Mouse (Mus musculus): ENCODE results near the gene Nt5c. TPM values are rescaled to one million over a fixed set of nuclear protein-coding genes. Genes with fewer than 3 reads are reported as not detected.

The Nt5c gene
- polyA plus RNA-seq, 1 experiment from 2014 or later, result 90.6 TPM

DNA sequence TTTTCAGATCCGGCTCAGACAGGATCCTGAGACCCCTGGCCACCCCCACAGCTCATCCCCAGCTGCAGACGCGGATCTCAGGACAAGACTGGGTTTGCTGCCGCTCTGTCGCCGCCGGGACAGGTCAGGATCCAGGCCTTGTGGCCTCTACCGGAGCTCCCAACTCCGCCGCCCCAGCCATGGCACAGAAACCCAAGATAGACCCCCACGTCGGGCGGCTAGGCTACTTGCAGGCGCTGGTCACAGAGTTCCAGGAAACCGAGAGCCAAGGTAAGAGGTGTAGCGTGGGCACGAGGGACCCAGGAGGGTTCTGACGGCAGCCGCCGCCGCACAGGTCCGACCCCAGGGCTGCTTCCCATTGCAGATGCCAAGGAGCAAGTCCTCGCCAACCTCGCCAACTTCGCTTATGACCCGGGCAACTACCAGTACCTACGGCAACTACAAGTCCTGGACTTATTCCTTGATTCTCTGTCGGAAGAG lies 15.9 kb downstream of the Nt5c start:
- TF ChIP-seq CTCF (IDR thresholded peaks at IDR 0.05; ENCODE audit: low read depth), result no peak
- no peaks in the 10 kb centered on the region for H3K9me3 ChIP-seq (replicated peaks; ENCODE audit: low read length)
- H3K4me2 ChIP-seq (ENCODE audit: low read length), result peak overlapping the region; percentile 98
- peak overlapping the region; percentile 82 for H3K4me3 ChIP-seq (replicated peaks; ENCODE audit: low read depth, low read length)
- H3K4me1 ChIP-seq (replicated peaks; ENCODE audit: insufficient read depth, low read length), result peaks cover 19% of the 10 kb centered on the region; the same call in 1 of the 2 replicates
- ATAC-seq (replicated peaks; ENCODE audit: low FRiP score, low read depth), result no peak; the same call in 1 of the 2 replicates
- H3K9ac ChIP-seq (ENCODE audit: low read depth, low read length), result peak overlapping the region; percentile 87
- peak overlapping the region; percentile 51 for H3K27ac ChIP-seq
- H3K36me3 ChIP-seq (ENCODE audit: insufficient read depth, low read length), result no peaks in the 10 kb centered on the region
- 3% methylated on average over 28 of the region's 28 CpGs for WGBS
- H3K27me3 ChIP-seq (ENCODE audit: insufficient read depth, low read length), result no peaks in the 10 kb centered on the region
- DNase-seq (ENCODE audit: low spot score), result no peak

DNA sequence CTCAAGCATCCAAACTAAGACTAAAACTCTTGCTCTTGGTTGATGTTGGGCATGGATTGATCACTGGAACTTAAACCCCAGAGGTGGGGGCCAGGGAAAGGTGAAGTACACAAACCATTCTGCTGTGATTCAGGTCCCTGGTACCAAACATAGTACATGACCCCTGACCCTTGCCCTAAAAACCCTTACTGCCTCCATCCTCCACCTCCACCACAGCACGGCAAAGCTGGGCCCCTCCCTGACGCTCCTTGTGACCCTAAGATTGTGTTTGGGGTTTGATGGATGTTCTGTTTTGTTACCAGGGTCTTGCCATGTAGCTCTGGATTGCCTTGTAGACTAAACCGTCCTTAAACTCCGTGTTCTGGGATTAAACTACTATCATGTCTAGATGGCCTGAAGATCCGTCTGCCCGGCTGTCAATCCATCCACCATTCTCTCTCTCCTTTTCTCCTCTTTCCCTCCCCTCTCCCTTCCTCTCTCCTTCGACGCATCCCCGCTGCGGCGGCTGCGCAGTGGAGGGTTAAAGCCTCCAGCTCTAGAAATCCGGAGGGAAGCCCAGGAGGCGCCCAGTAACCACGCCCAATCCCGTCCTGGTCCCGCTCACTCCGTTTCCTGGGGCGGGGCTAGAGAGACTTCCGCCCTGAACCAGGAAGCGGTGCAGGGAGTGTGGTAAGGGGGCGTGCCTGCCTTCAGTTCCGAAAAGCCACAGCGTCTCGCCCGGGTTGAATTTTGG lies 16.5 kb downstream of the Nt5c start, which contains the start of gene Armc7:
Gene Armc7, plus strand, starts transcription at position 643 of the 733 bp plus-strand sequence.
- DNase-seq (ENCODE audit: low spot score) (peak; percentile 98), ATAC-seq (replicated peaks; ENCODE audit: low FRiP score, low read depth) (peak; percentile 93)
- Histone ChIP-seq H3K9ac (ENCODE audit: low read depth, low read length) (peak within 1 kb of the TSS; percentile 87), H3K4me2 (ENCODE audit: low read length) (peak within 1 kb of the TSS; percentile 98), H3K9me3 (replicated peaks; ENCODE audit: low read length) (no peaks in the 10 kb centered on the region), H3K4me3 (replicated peaks; ENCODE audit: low read depth, low read length) (peak within 1 kb of the TSS; percentile 82), H3K36me3 (ENCODE audit: insufficient read depth, low read length) (no peaks in the 10 kb centered on the region), H3K27me3 (ENCODE audit: insufficient read depth, low read length) (no peaks in the 10 kb centered on the region), H3K4me1 (replicated peaks; ENCODE audit: insufficient read depth, low read length) (peaks cover 19% of the 10 kb centered on the region; the same call in 1 of the 2 replicates), H3K27ac (peak within 1 kb of the TSS; percentile 51)
- TF ChIP-seq CTCF (IDR thresholded peaks at IDR 0.05; ENCODE audit: low read depth), result no peak; the same call in 1 of the 2 replicates
- under 1% methylated on average over 26 of the region's 26 CpGs for WGBS

DNA sequence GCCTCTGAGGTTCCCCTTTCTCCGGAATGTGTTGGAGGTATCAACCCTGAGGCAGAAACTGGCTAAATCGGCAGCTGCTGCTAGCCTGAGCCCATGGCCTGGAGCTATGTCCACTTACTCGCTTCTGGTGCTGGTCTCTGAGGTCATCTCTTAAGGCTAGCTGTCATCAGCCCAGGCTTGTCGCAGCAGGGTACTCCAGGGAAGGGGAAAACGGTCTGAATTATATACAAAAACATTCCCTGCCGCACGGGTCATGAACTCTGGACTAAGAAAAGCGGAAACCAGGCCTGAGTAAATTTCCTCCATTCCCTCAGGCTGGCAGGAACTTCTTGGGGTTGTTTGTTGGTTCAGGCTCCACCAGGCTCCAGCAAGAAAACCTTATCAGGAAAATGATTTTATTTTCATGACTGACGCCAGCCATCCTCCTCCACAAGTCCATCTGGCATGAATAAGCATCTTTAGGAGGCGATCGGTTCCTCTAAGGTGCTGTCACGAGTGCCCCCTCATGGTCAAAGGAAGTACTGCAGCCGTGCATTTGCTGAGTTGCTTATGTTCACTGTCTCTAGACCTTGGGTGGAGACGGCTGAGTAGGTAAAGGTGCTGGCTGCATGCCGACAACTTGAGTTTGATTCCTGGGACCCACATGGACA lies 17.9 kb downstream of the Nt5c start:
- no peak overlapping the region for H3K9ac ChIP-seq (ENCODE audit: low read depth, low read length)
- peak overlapping the region; percentile 82 for H3K27ac ChIP-seq
- no peaks in the 10 kb centered on the region for H3K36me3 ChIP-seq (ENCODE audit: insufficient read depth, low read length)
- ATAC-seq (replicated peaks; ENCODE audit: low FRiP score, low read depth) (peak; percentile 38), DNase-seq (ENCODE audit: low spot score) (peak; percentile 95)
- H3K27me3 ChIP-seq (ENCODE audit: insufficient read depth, low read length), result no peaks in the 10 kb centered on the region
- H3K4me3 ChIP-seq (replicated peaks; ENCODE audit: low read depth, low read length), result no peak overlapping the region
- peak overlapping the region; percentile 40 for H3K4me2 ChIP-seq (ENCODE audit: low read length)
- TF ChIP-seq CTCF (IDR thresholded peaks at IDR 0.05; ENCODE audit: low read depth), result peak; percentile 99
- WGBS, result 6% methylated on average over 15 of the region's 15 CpGs
- peaks cover 19% of the 10 kb centered on the region; the same call in 1 of the 2 replicates for H3K4me1 ChIP-seq (replicated peaks; ENCODE audit: insufficient read depth, low read length)
- no peaks in the 10 kb centered on the region for H3K9me3 ChIP-seq (replicated peaks; ENCODE audit: low read length)

DNA sequence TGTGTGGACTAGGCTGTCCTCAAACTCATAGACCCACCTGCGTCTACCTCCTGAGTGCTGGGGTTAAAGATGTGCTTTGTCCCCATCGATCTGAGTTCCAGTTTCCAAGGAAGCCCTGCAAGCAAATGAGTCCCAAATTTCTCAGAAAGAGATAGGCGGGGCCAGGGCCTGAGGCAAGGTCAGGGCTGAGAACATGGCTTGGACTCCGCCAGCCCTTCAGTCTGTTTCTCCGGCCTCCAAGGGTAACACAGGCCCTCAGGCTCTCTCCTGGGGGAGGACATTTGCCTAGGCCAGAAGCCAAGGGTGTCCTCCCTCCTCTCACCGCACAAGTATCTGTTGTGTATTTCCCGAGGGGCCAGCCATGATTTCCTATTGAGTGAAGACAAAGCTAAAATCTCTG lies 19.5 kb downstream of the Nt5c start:
- H3K4me2 ChIP-seq (ENCODE audit: low read length), result no peak overlapping the region
- no peak overlapping the region for H3K27ac ChIP-seq
- H3K9me3 ChIP-seq (replicated peaks; ENCODE audit: low read length), result no peaks in the 10 kb centered on the region
- no peaks in the 10 kb centered on the region for H3K36me3 ChIP-seq (ENCODE audit: insufficient read depth, low read length)
- H3K4me1 ChIP-seq (replicated peaks; ENCODE audit: insufficient read depth, low read length), result peaks cover 17% of the 10 kb centered on the region; the same call in 1 of the 2 replicates
- no peaks in the 10 kb centered on the region for H3K27me3 ChIP-seq (ENCODE audit: insufficient read depth, low read length)
- no peak overlapping the region for H3K9ac ChIP-seq (ENCODE audit: low read depth, low read length)
- WGBS, result 74% methylated on average over 7 of the region's 7 CpGs
- no peak overlapping the region for H3K4me3 ChIP-seq (replicated peaks; ENCODE audit: low read depth, low read length)
- no peak for DNase-seq (ENCODE audit: low spot score)
- no peak for TF ChIP-seq CTCF (IDR thresholded peaks at IDR 0.05; ENCODE audit: low read depth)
- no peak for ATAC-seq (replicated peaks; ENCODE audit: low FRiP score, low read depth)

DNA sequence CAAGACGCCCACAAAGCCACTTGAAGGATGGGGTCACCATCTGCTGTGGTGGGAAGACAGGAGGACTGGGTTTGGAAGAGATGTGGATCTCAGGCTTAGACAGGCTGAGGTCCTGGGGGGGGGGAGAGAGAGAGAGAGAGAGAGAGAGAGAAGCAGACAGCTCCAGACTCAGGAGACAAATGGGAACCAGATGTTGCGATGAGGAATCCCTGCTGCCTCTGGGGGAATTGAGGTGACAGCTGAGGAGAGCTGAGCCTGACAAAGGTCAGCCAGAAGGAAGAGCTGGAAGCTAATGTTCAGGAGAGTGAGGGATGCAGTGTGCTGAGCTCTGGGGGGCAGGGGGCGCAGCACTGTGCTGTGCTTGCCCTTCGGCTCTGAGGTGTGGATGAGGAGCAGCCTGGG lies 24.4 kb downstream of the Nt5c start:
- WGBS, result 26% methylated on average over 4 of the region's 4 CpGs

DNA sequence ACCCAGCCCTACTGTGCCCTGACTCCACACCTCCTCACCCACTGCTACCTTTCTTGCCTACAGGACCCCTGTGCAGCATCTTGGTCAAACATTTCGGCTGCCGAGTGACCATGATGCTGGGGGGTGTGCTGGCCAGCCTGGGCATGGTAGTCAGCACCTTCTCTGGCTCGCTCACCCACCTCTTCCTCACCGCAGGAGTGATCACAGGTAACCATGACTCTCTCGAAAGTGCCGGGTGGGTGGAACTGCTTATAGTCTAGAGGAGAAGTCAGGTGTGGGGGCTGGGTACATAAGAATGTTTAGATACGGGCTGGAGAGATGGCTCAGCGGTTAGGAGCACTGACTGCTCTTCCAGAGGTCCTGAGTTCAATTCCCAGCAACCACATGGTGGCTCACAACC lies 26.8 kb downstream of the Nt5c start:
- DNase-seq (ENCODE audit: low spot score) (no peak), ATAC-seq (replicated peaks; ENCODE audit: low FRiP score, low read depth) (no peak)
- no peak overlapping the region for H3K9ac ChIP-seq (ENCODE audit: low read depth, low read length)
- H3K27me3 ChIP-seq (ENCODE audit: insufficient read depth, low read length), result no peaks in the 10 kb centered on the region
- H3K9me3 ChIP-seq (replicated peaks; ENCODE audit: low read length), result no peaks in the 10 kb centered on the region
- H3K4me1 ChIP-seq (replicated peaks; ENCODE audit: insufficient read depth, low read length), result no peaks in the 10 kb centered on the region
- TF ChIP-seq CTCF (IDR thresholded peaks at IDR 0.05; ENCODE audit: low read depth), result no peak
- H3K4me3 ChIP-seq (replicated peaks; ENCODE audit: low read depth, low read length), result no peak overlapping the region
- 66% methylated on average over 8 of the region's 8 CpGs for WGBS
- no peaks in the 10 kb centered on the region for H3K36me3 ChIP-seq (ENCODE audit: insufficient read depth, low read length)
- peak overlapping the region; percentile 12; the same call in 1 of the 2 replicates for H3K4me2 ChIP-seq (ENCODE audit: low read length)
- no peak overlapping the region for H3K27ac ChIP-seq

More for the DNA sequence above, 24.4 kb downstream of the Nt5c start:
- Histone ChIP-seq H3K4me3 (replicated peaks; ENCODE audit: low read depth, low read length) (no peak overlapping the region), H3K9me3 (replicated peaks; ENCODE audit: low read length) (no peaks in the 10 kb centered on the region), H3K27me3 (ENCODE audit: insufficient read depth, low read length) (no peaks in the 10 kb centered on the region), H3K27ac (no peak overlapping the region), H3K36me3 (ENCODE audit: insufficient read depth, low read length) (no peaks in the 10 kb centered on the region), H3K4me1 (replicated peaks; ENCODE audit: insufficient read depth, low read length) (no peaks in the 10 kb centered on the region), H3K4me2 (ENCODE audit: low read length) (no peak overlapping the region), H3K9ac (ENCODE audit: low read depth, low read length) (no peak overlapping the region)
- DNase-seq (ENCODE audit: low spot score), result peak; percentile 32
- TF ChIP-seq CTCF (IDR thresholded peaks at IDR 0.05; ENCODE audit: low read depth), result 0 out of 2 replicates have a peak, but pooled peaks have one; percentile 9
- no peak for ATAC-seq (replicated peaks; ENCODE audit: low FRiP score, low read depth)
